Mouse (Mus musculus) liver, embryonic 14.5 days (tissue): ENCODE measurements around the gene Mgat4e.

Experiments
- CTCF ChIP-seq: IDR thresholded peaks from 2 replicates; pipeline ENCODE4 v1.5.1; 2016; ENCODE audit warnings: antibody characterized with exemption, low read depth, control low read depth
- EP300 ChIP-seq: IDR thresholded peaks from 2 replicates; pipeline ENCODE4 v1.6.1; 2016; ENCODE audit warnings: antibody characterized with exemption, low read depth

- TF ChIP-seq CTCF (no peak), EP300 (no peak)
Measured at GRCm38 (mm10) chr1:134573932-134574315, 24.4 kb upstream of the Mgat4e start.
